Mouse (Mus musculus): Measurements from ENCODE around the gene Ctf1. TPM values are rescaled to one million over a fixed set of nuclear protein-coding genes. Genes with fewer than 3 reads are reported as not detected.

Ctf1 gene
- total RNA-seq, 2 experiments from 2014 or later, result 0.42 to 1.8 TPM

DNA sequence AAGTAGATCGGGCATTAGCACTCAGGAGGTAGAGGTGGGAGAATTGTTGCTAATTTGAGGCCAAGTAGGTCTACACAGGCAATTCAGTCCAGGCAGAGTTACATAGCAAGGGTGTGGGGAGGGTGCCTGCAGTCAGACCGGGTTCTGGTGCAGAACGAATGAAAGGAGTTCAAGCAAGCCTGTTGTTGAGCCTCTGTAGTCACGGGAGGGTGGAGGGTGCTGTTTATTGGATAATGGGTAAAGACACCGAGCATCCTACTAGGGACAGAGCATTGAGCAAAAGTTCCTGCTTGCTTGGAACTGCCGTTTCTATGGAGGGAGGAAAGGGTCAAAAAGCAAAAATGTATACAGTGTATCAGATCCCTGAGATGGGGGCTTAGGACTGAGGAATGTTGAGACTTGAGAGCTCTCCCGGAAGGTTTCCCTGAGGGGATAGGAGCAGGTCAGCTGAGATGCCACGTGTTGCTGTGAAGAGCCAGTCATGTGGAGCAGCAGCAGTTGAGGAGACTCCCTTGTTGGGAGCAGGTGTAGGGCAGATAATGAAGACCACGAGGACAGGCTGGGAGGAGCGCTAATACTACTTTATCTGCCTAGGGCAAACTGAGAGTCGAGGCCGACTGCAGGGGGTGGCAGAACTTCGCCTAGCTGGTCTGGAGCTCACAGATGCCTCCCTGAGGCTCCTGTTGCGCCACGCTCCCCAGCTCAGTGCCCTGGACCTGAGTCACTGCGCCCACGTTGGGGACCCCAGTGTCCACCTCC is 54.5 kb downstream of the Ctf1 start:
- ATAC-seq (replicated peaks; ENCODE audit: poor library complexity), result peak; percentile 72

Other genes starting within 250 kb of the Ctf1 start
- gene Fbrs, start 233.5 kb upstream of the Ctf1 start, total RNA-seq (2015), result 90.7 and 101 TPM in 2 replicates
- gene Fbrs, start 233.5 kb upstream of the Ctf1 start, total RNA-seq (2017), result 19.5 and 20.0 TPM in 2 replicates
- gene Srcap, start 200.8 kb upstream of the Ctf1 start, total RNA-seq (2015), result 64.0 and 78.0 TPM in 2 replicates
- 20.6 and 24.1 TPM in 2 replicates for gene Srcap, start 200.8 kb upstream of the Ctf1 start, total RNA-seq (2017)
- gene Gm42715, start 193.2 kb upstream of the Ctf1 start, total RNA-seq (2015), result 26.3 and 26.8 TPM in 2 replicates
- 4.8 and 5.9 TPM in 2 replicates for gene Gm42715, start 193.2 kb upstream of the Ctf1 start, total RNA-seq (2017)
- gene Tmem265, start 151.3 kb upstream of the Ctf1 start, total RNA-seq (2015), result 1.7 TPM in 1 of 2 replicates, not detected in the other
- 2.3 and 2.5 TPM in 2 replicates for gene Tmem265, start 151.3 kb upstream of the Ctf1 start, total RNA-seq (2017)
- gene Phkg2, start 139.4 kb upstream of the Ctf1 start, total RNA-seq (2015), result 27.1 and 32.3 TPM in 2 replicates
- gene Phkg2, start 139.4 kb upstream of the Ctf1 start, total RNA-seq (2017), result 26.7 and 29.2 TPM in 2 replicates
- 1.8 and 2.2 TPM in 2 replicates for gene Ccdc189, start 124.1 kb upstream of the Ctf1 start, total RNA-seq (2015)
- gene Ccdc189, start 124.1 kb upstream of the Ctf1 start, total RNA-seq (2017), result 2.5 and 3.1 TPM in 2 replicates
- 11.7 and 16.5 TPM in 2 replicates for gene Rnf40, start 124.0 kb upstream of the Ctf1 start, total RNA-seq (2015)
- 36.9 and 41.9 TPM in 2 replicates for gene Rnf40, start 124.0 kb upstream of the Ctf1 start, total RNA-seq (2017)
- gene Zfp629, start 96.9 kb upstream of the Ctf1 start, total RNA-seq (2015), result 5.4 and 8.4 TPM in 2 replicates
- gene Zfp629, start 96.9 kb upstream of the Ctf1 start, total RNA-seq (2017), result 8.5 and 11.3 TPM in 2 replicates
- 61.1 and 63.4 TPM in 2 replicates for gene Bcl7c, start 3.8 kb upstream of the Ctf1 start, total RNA-seq (2015)
- 38.1 and 44.6 TPM in 2 replicates for gene Bcl7c, start 3.8 kb upstream of the Ctf1 start, total RNA-seq (2017)
- gene Ctf2, start 19.4 kb downstream of the Ctf1 start, total RNA-seq (2015), result not detected in 2 replicates
- not detected in 2 replicates for gene Ctf2, start 19.4 kb downstream of the Ctf1 start, total RNA-seq (2017)
- 5.6 and 5.7 TPM in 2 replicates for gene Fbxl19, start 31.8 kb downstream of the Ctf1 start, total RNA-seq (2015)
- 14.2 and 16.1 TPM in 2 replicates for gene Fbxl19, start 31.8 kb downstream of the Ctf1 start, total RNA-seq (2017)
- 26.7 and 32.1 TPM in 2 replicates for gene Orai3, start 57.1 kb downstream of the Ctf1 start, total RNA-seq (2015)
- 28.2 and 30.2 TPM in 2 replicates for gene Orai3, start 57.1 kb downstream of the Ctf1 start, total RNA-seq (2017)
- gene Setd1a, start 63.9 kb downstream of the Ctf1 start, total RNA-seq (2015), result 54.7 and 67.2 TPM in 2 replicates
- 9.7 and 13.6 TPM in 2 replicates for gene Setd1a, start 63.9 kb downstream of the Ctf1 start, total RNA-seq (2017)
- gene Gm49388, start 72.9 kb downstream of the Ctf1 start, total RNA-seq (2015), result not detected in 2 replicates
- gene Gm49388, start 72.9 kb downstream of the Ctf1 start, total RNA-seq (2017), result not detected in 2 replicates
- 20.2 and 31.3 TPM in 2 replicates for gene Hsd3b7, start 87.9 kb downstream of the Ctf1 start, total RNA-seq (2015)
- 25.6 and 26.8 TPM in 2 replicates for gene Hsd3b7, start 87.9 kb downstream of the Ctf1 start, total RNA-seq (2017)
- 55.8 and 70.2 TPM in 2 replicates for gene Stx4a, start 111.6 kb downstream of the Ctf1 start, total RNA-seq (2015)
- gene Stx4a, start 111.6 kb downstream of the Ctf1 start, total RNA-seq (2017), result 35.7 and 50.4 TPM in 2 replicates
- 0.12 and 1.5 TPM in 2 replicates for gene Stx1b, start 111.8 kb downstream of the Ctf1 start, total RNA-seq (2015)
- 0.03 and 0.12 TPM in 2 replicates for gene Stx1b, start 111.8 kb downstream of the Ctf1 start, total RNA-seq (2017)
- 18.7 and 19.4 TPM in 2 replicates for gene Zfp646, start 163.5 kb downstream of the Ctf1 start, total RNA-seq (2015)
- gene Zfp646, start 163.5 kb downstream of the Ctf1 start, total RNA-seq (2017), result 31.6 and 38.2 TPM in 2 replicates
- gene Zfp668, start 164.1 kb downstream of the Ctf1 start, total RNA-seq (2015), result 5.7 and 7.4 TPM in 2 replicates
- 2.9 and 6.7 TPM in 2 replicates for gene Zfp668, start 164.1 kb downstream of the Ctf1 start, total RNA-seq (2017)
- gene Prss53, start 178.2 kb downstream of the Ctf1 start, total RNA-seq (2015), result 0.15 and 0.39 TPM in 2 replicates
- not detected in 2 replicates for gene Prss53, start 178.2 kb downstream of the Ctf1 start, total RNA-seq (2017)
- not detected in 2 replicates for gene Gm21974, start 182.7 kb downstream of the Ctf1 start, total RNA-seq (2015)
- gene Gm21974, start 182.7 kb downstream of the Ctf1 start, total RNA-seq (2017), result not detected in 2 replicates
- gene Vkorc1, start 182.9 kb downstream of the Ctf1 start, total RNA-seq (2015), result 125 and 145 TPM in 2 replicates
- gene Vkorc1, start 182.9 kb downstream of the Ctf1 start, total RNA-seq (2017), result 30.7 and 39.6 TPM in 2 replicates
- gene Bckdk, start 191.3 kb downstream of the Ctf1 start, total RNA-seq (2015), result 68.3 and 75.7 TPM in 2 replicates
- 42.5 and 49.9 TPM in 2 replicates for gene Bckdk, start 191.3 kb downstream of the Ctf1 start, total RNA-seq (2017)
- gene Kat8, start 199.8 kb downstream of the Ctf1 start, total RNA-seq (2015), result 18.1 and 30.6 TPM in 2 replicates
- 23.7 and 30.4 TPM in 2 replicates for gene Kat8, start 199.8 kb downstream of the Ctf1 start, total RNA-seq (2017)
- gene Prss8, start 217.4 kb downstream of the Ctf1 start, total RNA-seq (2015), result not detected in 2 replicates
- gene Prss8, start 217.4 kb downstream of the Ctf1 start, total RNA-seq (2017), result not detected in 2 replicates
- 1.5 and 2.3 TPM in 2 replicates for gene Prss36, start 234.0 kb downstream of the Ctf1 start, total RNA-seq (2015)
- gene Prss36, start 234.0 kb downstream of the Ctf1 start, total RNA-seq (2017), result 0.75 and 7.2 TPM in 2 replicates